8 mouse cellular contexts compared by ENCODE assay signal in genomic region chr13:55181786-55182172, GRCm38 (mm10). TPM values are rescaled to one million over a fixed set of nuclear protein-coding genes. Genes with fewer than 3 reads are reported as not detected.
DNase-seq lines count a peak whose midpoint lies in the region; ATAC-seq and TF ChIP-seq lines count a peak whose summit lies in the region.

No protein-coding gene starts in this region.

- no peaks in the 10 kb centered on the region; the same call in 1 of the 2 replicates for H3K4me1 ChIP-seq in forebrain, embryonic 11.5 days (replicated peaks; ENCODE audit: control insufficient read depth, insufficient read depth, low read length)
- no peaks in the 10 kb centered on the region for H3K4me1 ChIP-seq in limb, embryonic 13.5 days
- H3K4me1 ChIP-seq in olfactory bulb, adult 2 months (ENCODE audit: control insufficient read depth, insufficient read depth, low read length): peaks cover 6% of the 10 kb centered on the region

- no peak for TF ChIP-seq POLR2A in olfactory bulb, adult 2 months (IDR thresholded peaks at IDR 0.05; ENCODE audit: insufficient read depth, low read depth, low read length)

- peak overlapping the region; percentile 51; the same call in 1 of the 2 replicates for H3K4me3 ChIP-seq in layer of hippocampus, adult 2 months
- H3K4me3 ChIP-seq in forebrain, embryonic 11.5 days (ENCODE audit: low read depth, low read length): peak overlapping the region; percentile 24; the same call in 1 of the 2 replicates
- peak overlapping the region; percentile 41 for H3K4me3 ChIP-seq in limb, embryonic 13.5 days
- peak overlapping the region; percentile 47 for H3K4me3 ChIP-seq in olfactory bulb, adult 2 months (ENCODE audit: insufficient read depth, low read depth, low read length)

- no peak overlapping the region for H3K9ac ChIP-seq in forebrain, embryonic 11.5 days (ENCODE audit: low read length)
- no peak overlapping the region; the same call in 1 of the 2 replicates for H3K9ac ChIP-seq in limb, embryonic 13.5 days

- WGBS in forebrain, embryonic 11.5 days: 75% methylated on average over 2 of the region's 2 CpGs
- WGBS in limb, embryonic 13.5 days: 61% methylated on average over 2 of the region's 2 CpGs
- WGBS in olfactory bulb, adult 2 months: 91% methylated on average over 2 of the region's 2 CpGs

- no peak for ATAC-seq in forebrain, embryonic 11.5 days (replicated peaks; ENCODE audit: low FRiP score)
- ATAC-seq in limb, embryonic 13.5 days (ENCODE audit: low FRiP score, low read depth): no peak

- peak overlapping the region; percentile 90 for H3K27ac ChIP-seq in layer of hippocampus, adult 2 months
- no peak overlapping the region for H3K27ac ChIP-seq in forebrain, embryonic 11.5 days (ENCODE audit: low read depth, low read length)
- H3K27ac ChIP-seq in limb, embryonic 13.5 days: peak overlapping the region; percentile 81; the same call in 1 of the 2 replicates
- H3K27ac ChIP-seq in olfactory bulb, adult 2 months (ENCODE audit: insufficient read depth, low read depth, low read length): no peak overlapping the region

- no peak for TF ChIP-seq CTCF in layer of hippocampus, adult 2 months (conservative IDR thresholded peaks at IDR 0.05)
- no peak for TF ChIP-seq CTCF in olfactory bulb, adult 2 months (IDR thresholded peaks at IDR 0.05; ENCODE audit: insufficient read depth, low read depth, low read length)

- H3K27me3 ChIP-seq in forebrain, embryonic 11.5 days (ENCODE audit: control insufficient read depth, insufficient read depth, low read length): no peaks in the 10 kb centered on the region
- no peaks in the 10 kb centered on the region for H3K27me3 ChIP-seq in limb, embryonic 13.5 days

- H3K36me3 ChIP-seq in forebrain, embryonic 11.5 days (ENCODE audit: control insufficient read depth, insufficient read depth, low read length): no peaks in the 10 kb centered on the region
- H3K36me3 ChIP-seq in limb, embryonic 13.5 days: no peaks in the 10 kb centered on the region

- DNase-seq in layer of hippocampus, adult 2 months (ENCODE audit: low spot score in 2 of 2): no peak
- no peak for DNase-seq in layer of hippocampus, postnatal 10 days (ENCODE audit: low spot score in 2 of 2)
- no peak for DNase-seq in forebrain, embryonic 11.5 days (ENCODE audit: low spot score)
- DNase-seq in layer of hippocampus, adult 8-10 months (ENCODE audit: low spot score in 2 of 2): no peak
- DNase-seq in adrenal gland, adult 18-20 months (ENCODE audit: low spot score in 2 of 2): no peak
- DNase-seq in right cerebral cortex, postnatal 25 days: no peak

- H3K4me2 ChIP-seq in forebrain, embryonic 11.5 days (ENCODE audit: low read depth, low read length, severe bottlenecking): peak overlapping the region; percentile 50; the same call in 1 of the 2 replicates
- H3K4me2 ChIP-seq in limb, embryonic 13.5 days (replicated peaks): peak overlapping the region; percentile 61

- no peaks in the 10 kb centered on the region for H3K9me3 ChIP-seq in forebrain, embryonic 11.5 days (ENCODE audit: control insufficient read depth, low read length)
- H3K9me3 ChIP-seq in limb, embryonic 13.5 days: no peaks in the 10 kb centered on the region

RNA-seq across cellular contexts. Expression of gene Nsd1, which starts 27.8 kb away (rescaled TPM):
- 100 to 1,000 TPM; 125 to 131 TPM for total RNA-seq in layer of hippocampus, adult 2 months (2021)
- 100 to 1,000 TPM; 153 to 156 TPM for total RNA-seq in layer of hippocampus, postnatal 10 days (2021)
- 69.6 and 79.3 TPM in 2 replicates for polyA plus RNA-seq in forebrain, embryonic 11.5 days (2014; fragmentation: Nextera tagmentation; extraction: Ambion mirVana)
- 80.4 and 82.4 TPM in 2 replicates for polyA plus RNA-seq in limb, embryonic 13.5 days (2015; fragmentation: Nextera tagmentation; extraction: Ambion mirVana)
- polyA plus RNA-seq in olfactory bulb, adult 2 months (2012; ENCODE audit: insufficient read depth, insufficient read length, low replicate concordance, missing spikeins): 49.7 and 82.3 TPM in 2 replicates
- 100 to 1,000 TPM; 107 to 141 (median 129) TPM for total RNA-seq in layer of hippocampus, adult 8-10 months (2022)
- total RNA-seq in adrenal gland, adult 18-20 months (2021): 10 to 100 TPM; 76.4 to 82.4 TPM

RNA-seq across cellular contexts. Expression of gene Fgfr4, which starts 29.3 kb away (rescaled TPM):
- under 1 TPM; 0.36 to 0.42 TPM for total RNA-seq in layer of hippocampus, adult 2 months (2021)
- under 1 TPM; 0.41 to 0.58 TPM for total RNA-seq in layer of hippocampus, postnatal 10 days (2021)
- polyA plus RNA-seq in forebrain, embryonic 11.5 days (2014; fragmentation: Nextera tagmentation; extraction: Ambion mirVana): 0.23 and 0.27 TPM in 2 replicates
- polyA plus RNA-seq in limb, embryonic 13.5 days (2015; fragmentation: Nextera tagmentation; extraction: Ambion mirVana): 11.8 and 12.0 TPM in 2 replicates
- polyA plus RNA-seq in olfactory bulb, adult 2 months (2012; ENCODE audit: insufficient read depth, insufficient read length, low replicate concordance, missing spikeins): not detected in 2 replicates
- 1 to 10 TPM in 1 of 4 experiments, under 1 TPM in 3; 0.37 to 1.2 (median 0.59) TPM for total RNA-seq in layer of hippocampus, adult 8-10 months (2022)
- 10 to 100 TPM; 28.4 to 38.7 TPM for total RNA-seq in adrenal gland, adult 18-20 months (2021)

RNA-seq across cellular contexts. Expression of gene Gm17617, which starts 48.4 kb away (rescaled TPM):
- total RNA-seq in layer of hippocampus, adult 2 months (2021): not detected
- total RNA-seq in layer of hippocampus, postnatal 10 days (2021): not detected
- polyA plus RNA-seq in forebrain, embryonic 11.5 days (2014; fragmentation: Nextera tagmentation; extraction: Ambion mirVana): not detected in 2 replicates
- not detected in 2 replicates for polyA plus RNA-seq in limb, embryonic 13.5 days (2015; fragmentation: Nextera tagmentation; extraction: Ambion mirVana)
- not detected in 2 replicates for polyA plus RNA-seq in olfactory bulb, adult 2 months (2012; ENCODE audit: insufficient read depth, insufficient read length, low replicate concordance, missing spikeins)
- not detected for total RNA-seq in layer of hippocampus, adult 8-10 months (2022)
- not detected for total RNA-seq in adrenal gland, adult 18-20 months (2021)

Comparison
In these comparisons a context has a peak if more than half of its experiments do, and no peak if none do; other contexts are left out.
1. H3K27ac ChIP-seq: peak in layer of hippocampus, adult 2 months (single experiment) and limb, embryonic 13.5 days (single experiment); none in forebrain, embryonic 11.5 days (single experiment) and olfactory bulb, adult 2 months (single experiment).
2. RNA of gene Fgfr4, which starts 29.3 kb away (total RNA-seq): 28.4 to 38.7 TPM in adrenal gland, adult 18-20 months; 0.37 to 1.2 TPM in layer of hippocampus, adult 8-10 months, 0.41 to 0.58 TPM in layer of hippocampus, postnatal 10 days and 0.36 to 0.42 TPM in layer of hippocampus, adult 2 months; every median in the first group is over 10 times any median in the second.
3. Peak in every context shown above with its lines, with median percentiles within 50 percentile points of each other: H3K4me3 ChIP-seq.